Mouse (Mus musculus): ENCODE data around the gene Atp6v0d1. TPM values are rescaled to one million over a fixed set of nuclear protein-coding genes. Genes with fewer than 3 reads are reported as not detected.

The Atp6v0d1 gene
- total RNA-seq, 1 experiment = 85.5 TPM

GRCm38 (mm10) chr8:105509997-105510735 is 55.7 kb downstream of the Atp6v0d1 start:
- no peak overlapping the region for H3K9ac ChIP-seq (ENCODE audit: insufficient read depth, low read depth, low read length, poor library complexity, severe bottlenecking)
- in situ Hi-C loops (cut with MboI; ENCODE audit: low sequenced_read_pairs in 2 of 2, unreplicated experiment in 2 of 2) = no loop called here
- no peak overlapping the region for H3K27ac ChIP-seq (ENCODE audit: insufficient read depth, low read depth, low read length, poor library complexity, severe bottlenecking)
- no peaks in the 10 kb centered on the region for H3K9me3 ChIP-seq (ENCODE audit: control insufficient read depth, insufficient read depth, low read depth, low read length)
- peaks cover 0 to 14% of the 10 kb centered on the region in 2 experiments; a peak in 2 of 4 replicates for H3K4me1 ChIP-seq (ENCODE audit: control insufficient read depth in 2 of 2, insufficient read depth in 2 of 2, low read length in 2 of 2, poor library complexity in 1 of 2)
- DNase-seq (ENCODE audit: low read depth, low spot score) = no peak
- no peaks in the 10 kb centered on the region for H3K36me3 ChIP-seq (ENCODE audit: control insufficient read depth, insufficient read depth, low read length, poor library complexity, severe bottlenecking)
- no peak overlapping the region for H3K4me3 ChIP-seq (ENCODE audit: insufficient read depth in 1 of 2, low read depth in 1 of 2, low read length in 2 of 2, poor library complexity in 1 of 2, severe bottlenecking in 1 of 2)
- TF ChIP-seq MAFK (IDR thresholded peaks at IDR 0.05; ENCODE audit: insufficient read depth, low read depth, low read length) (no peak), ZC3H11A (IDR thresholded peaks at IDR 0.05; ENCODE audit: borderline replicate concordance, low read depth, low read length) (no peak), ZNF384 (IDR thresholded peaks at IDR 0.05; ENCODE audit: low read depth, low read length) (no peak), HCFC1 (IDR thresholded peaks at IDR 0.05; ENCODE audit: borderline replicate concordance, insufficient read depth, low read length) (no peak), CHD2 (IDR thresholded peaks at IDR 0.05; ENCODE audit: low read depth, low read length) (no peak)

DNA sequence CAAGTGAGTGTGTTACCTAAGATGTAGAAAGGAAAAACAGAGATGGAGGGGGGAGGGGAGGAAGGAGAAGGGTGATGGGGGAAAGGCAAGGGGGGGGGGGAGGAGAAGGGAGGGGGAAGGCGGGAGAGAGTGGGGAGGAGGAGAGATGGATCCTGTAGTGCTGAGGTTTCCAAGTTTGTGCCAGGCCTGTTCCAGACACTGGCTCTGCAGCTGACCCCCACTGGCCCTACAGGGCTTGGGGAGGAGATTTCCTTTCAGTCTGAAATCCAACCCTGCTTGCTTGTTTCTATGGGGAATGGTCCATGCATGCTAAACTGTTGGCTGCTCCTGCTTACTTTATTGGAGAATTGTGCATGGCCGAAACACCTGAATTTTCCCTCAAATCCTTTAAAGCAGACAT is 57.1 kb downstream of the Atp6v0d1 start:
- Histone ChIP-seq H3K9me3 (ENCODE audit: control insufficient read depth, insufficient read depth, low read depth, low read length) (no peaks in the 10 kb centered on the region), H3K4me1 (ENCODE audit: control insufficient read depth in 2 of 2, insufficient read depth in 2 of 2, low read length in 2 of 2, poor library complexity in 1 of 2) (peaks cover 2 to 8% of the 10 kb centered on the region in 2 experiments; a peak in 1 of 4 replicates), H3K27ac (ENCODE audit: insufficient read depth, low read depth, low read length, poor library complexity, severe bottlenecking) (no peak overlapping the region), H3K4me3 (ENCODE audit: insufficient read depth in 1 of 2, low read depth in 1 of 2, low read length in 2 of 2, poor library complexity in 1 of 2, severe bottlenecking in 1 of 2) (no peak overlapping the region), H3K9ac (ENCODE audit: insufficient read depth, low read depth, low read length, poor library complexity, severe bottlenecking) (no peak overlapping the region), H3K36me3 (ENCODE audit: control insufficient read depth, insufficient read depth, low read length, poor library complexity, severe bottlenecking) (no peaks in the 10 kb centered on the region)
- TF ChIP-seq ZC3H11A (IDR thresholded peaks at IDR 0.05; ENCODE audit: borderline replicate concordance, low read depth, low read length) (no peak), HCFC1 (IDR thresholded peaks at IDR 0.05; ENCODE audit: borderline replicate concordance, insufficient read depth, low read length) (no peak), ZNF384 (IDR thresholded peaks at IDR 0.05; ENCODE audit: low read depth, low read length) (no peak), MAFK (IDR thresholded peaks at IDR 0.05; ENCODE audit: insufficient read depth, low read depth, low read length) (no peak), CHD2 (IDR thresholded peaks at IDR 0.05; ENCODE audit: low read depth, low read length) (no peak)
- no peak for DNase-seq (ENCODE audit: low read depth, low spot score)
- in situ Hi-C loops (cut with MboI; ENCODE audit: low sequenced_read_pairs in 2 of 2, unreplicated experiment in 2 of 2) = no loop called here

- Histone ChIP-seq H3K27ac (ENCODE audit: insufficient read depth, low read depth, low read length, poor library complexity, severe bottlenecking) (no peak overlapping the region), H3K9ac (ENCODE audit: insufficient read depth, low read depth, low read length, poor library complexity, severe bottlenecking) (no peak overlapping the region), H3K4me3 (ENCODE audit: insufficient read depth in 1 of 2, low read depth in 1 of 2, low read length in 2 of 2, poor library complexity in 1 of 2, severe bottlenecking in 1 of 2) (no peak overlapping the region), H3K36me3 (ENCODE audit: control insufficient read depth, insufficient read depth, low read length, poor library complexity, severe bottlenecking) (no peaks in the 10 kb centered on the region), H3K4me1 (ENCODE audit: control insufficient read depth in 2 of 2, insufficient read depth in 2 of 2, low read length in 2 of 2, poor library complexity in 1 of 2) (peaks cover 2 to 8% of the 10 kb centered on the region in 2 experiments; a peak in 1 of 4 replicates), H3K9me3 (ENCODE audit: control insufficient read depth, insufficient read depth, low read depth, low read length) (no peaks in the 10 kb centered on the region)
- in situ Hi-C loops (cut with MboI; ENCODE audit: low sequenced_read_pairs in 2 of 2, unreplicated experiment in 2 of 2) = no loop called here
- no peak for DNase-seq (ENCODE audit: low read depth, low spot score)
- TF ChIP-seq CHD2 (IDR thresholded peaks at IDR 0.05; ENCODE audit: low read depth, low read length) (no peak), HCFC1 (IDR thresholded peaks at IDR 0.05; ENCODE audit: borderline replicate concordance, insufficient read depth, low read length) (no peak), MAFK (IDR thresholded peaks at IDR 0.05; ENCODE audit: insufficient read depth, low read depth, low read length) (no peak), ZC3H11A (IDR thresholded peaks at IDR 0.05; ENCODE audit: borderline replicate concordance, low read depth, low read length) (no peak), ZNF384 (IDR thresholded peaks at IDR 0.05; ENCODE audit: low read depth, low read length) (no peak)
Observed at GRCm38 (mm10) chr8:105506977-105507376, 58.9 kb downstream of the Atp6v0d1 start.

DNA sequence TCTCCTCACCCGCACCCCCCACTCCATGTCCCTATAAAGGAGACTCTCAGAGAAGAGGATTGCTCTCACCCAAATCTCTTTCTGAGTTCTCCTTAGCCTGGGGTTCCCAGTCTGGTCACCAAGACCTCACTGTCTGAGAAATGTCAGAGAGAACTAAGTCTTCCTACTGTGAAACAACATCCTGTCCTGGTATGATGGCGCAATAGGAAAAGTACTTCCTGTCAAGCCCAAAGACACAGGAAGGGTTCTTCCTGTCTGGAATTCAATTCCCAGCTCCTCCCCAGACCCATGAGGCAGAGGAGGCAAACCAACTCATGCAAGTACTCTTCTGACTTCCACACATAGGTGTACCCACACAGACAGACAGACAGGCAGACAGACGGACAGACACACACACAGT is 61.2 kb downstream of the Atp6v0d1 start:
- TF ChIP-seq ZNF384 (IDR thresholded peaks at IDR 0.05; ENCODE audit: low read depth, low read length) = no peak
- TF ChIP-seq HCFC1 (IDR thresholded peaks at IDR 0.05; ENCODE audit: borderline replicate concordance, insufficient read depth, low read length) = no peak
- DNase-seq (ENCODE audit: low read depth, low spot score) = no peak
- in situ Hi-C loops (cut with MboI; ENCODE audit: low sequenced_read_pairs in 2 of 2, unreplicated experiment in 2 of 2) = no loop called here
- Histone ChIP-seq H3K4me3 (ENCODE audit: insufficient read depth in 1 of 2, low read depth in 1 of 2, low read length in 2 of 2, poor library complexity in 1 of 2, severe bottlenecking in 1 of 2) (no peak overlapping the region), H3K4me1 (ENCODE audit: control insufficient read depth in 2 of 2, insufficient read depth in 2 of 2, low read length in 2 of 2, poor library complexity in 1 of 2) (peaks cover 2% of the 10 kb centered on the region in 2 experiments; a peak in 1 of 4 replicates), H3K9ac (ENCODE audit: insufficient read depth, low read depth, low read length, poor library complexity, severe bottlenecking) (no peak overlapping the region), H3K27ac (ENCODE audit: insufficient read depth, low read depth, low read length, poor library complexity, severe bottlenecking) (no peak overlapping the region), H3K9me3 (ENCODE audit: control insufficient read depth, insufficient read depth, low read depth, low read length) (no peaks in the 10 kb centered on the region), H3K36me3 (ENCODE audit: control insufficient read depth, insufficient read depth, low read length, poor library complexity, severe bottlenecking) (no peaks in the 10 kb centered on the region)

Measured in ES-E14 (cell line).